Mouse (Mus musculus) heart, adult 11 months (tissue): ENCODE results near the gene Nat8f7.
"Not testable (repeated sequence)": the region's sequence is repeated elsewhere in the genome, so short reads cannot be mapped to it uniquely, and the experiment has no call there.

Experiments
- DNase-seq: peaks from one replicate; pipeline ENCODE4 v3.0.0; 2022

The Nat8f7 gene

DNA sequence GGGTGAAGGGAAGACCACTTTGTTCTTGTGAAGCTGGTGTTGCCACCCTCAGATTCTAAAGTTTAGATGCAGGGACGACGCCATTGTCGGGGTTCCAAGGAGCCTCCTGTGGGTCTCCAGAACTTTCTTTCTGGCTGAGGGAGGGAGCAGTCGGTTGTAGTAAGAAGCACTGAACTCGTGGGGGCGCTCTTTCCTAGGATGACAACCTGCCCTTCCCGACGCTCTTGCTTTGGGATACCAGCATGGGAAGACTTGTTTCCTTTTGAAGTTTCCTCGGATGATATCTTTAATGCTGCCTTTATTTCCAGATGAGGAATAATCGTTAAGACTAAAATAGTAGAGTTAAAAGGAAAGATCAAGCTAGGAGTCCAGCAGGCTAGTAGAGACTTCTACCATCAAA, at the start of gene Nat8f7:
Gene Nat8f7 (minus strand): TSS at position 101 of the 400 bp plus-strand sequence.
- not testable (repeated sequence) for DNase-seq

DNA sequence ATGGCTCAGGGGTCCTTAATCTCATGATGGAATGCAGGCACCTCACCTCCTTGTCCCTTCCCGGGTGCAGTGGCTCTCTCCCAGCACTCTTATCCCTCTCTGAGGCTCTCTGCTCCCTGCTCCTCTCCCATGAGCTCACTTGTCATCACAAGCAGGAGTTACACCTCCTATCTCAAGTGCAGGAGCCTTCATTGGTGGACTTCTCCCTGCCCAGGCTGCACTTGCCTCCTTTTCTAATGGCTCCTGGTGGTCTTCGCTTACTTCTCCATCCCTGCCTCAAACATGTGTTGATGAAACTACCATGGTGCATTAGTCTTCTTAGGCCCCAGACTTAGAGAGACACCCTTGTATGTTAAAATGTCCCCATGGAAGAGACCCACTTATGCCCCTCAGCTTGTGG, 49.7 kb upstream of the Nat8f7 start:
- DNase-seq, result peak; percentile 78

DNA sequence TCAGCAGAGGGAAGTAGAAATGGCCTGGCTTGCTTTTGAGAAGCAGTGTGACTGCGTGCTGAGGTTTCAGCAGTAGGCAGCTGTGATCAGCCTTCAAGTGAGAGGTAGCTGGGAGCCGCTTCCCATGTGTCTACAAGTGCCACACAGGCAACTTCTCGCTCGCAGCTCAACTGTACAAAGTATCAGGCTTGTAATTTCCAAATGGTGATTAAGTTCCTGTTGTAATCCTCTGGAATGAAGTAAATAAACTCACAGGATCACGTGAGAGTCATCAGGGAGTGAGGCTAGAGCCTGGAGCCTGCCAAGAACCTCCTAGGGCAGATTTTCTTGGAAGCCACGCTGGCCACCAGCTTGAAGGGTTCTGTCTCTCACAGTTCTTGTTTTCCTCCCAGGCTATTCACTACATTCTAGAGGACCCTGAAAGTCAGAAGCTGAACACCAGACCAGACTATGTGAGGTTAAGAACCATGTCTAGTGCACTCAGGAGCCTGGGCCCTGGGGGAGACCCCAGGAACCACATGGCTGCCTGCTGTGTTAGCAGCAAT, 42.8 kb upstream of the Nat8f7 start:
- DNase-seq, result peak; percentile 93

DNA sequence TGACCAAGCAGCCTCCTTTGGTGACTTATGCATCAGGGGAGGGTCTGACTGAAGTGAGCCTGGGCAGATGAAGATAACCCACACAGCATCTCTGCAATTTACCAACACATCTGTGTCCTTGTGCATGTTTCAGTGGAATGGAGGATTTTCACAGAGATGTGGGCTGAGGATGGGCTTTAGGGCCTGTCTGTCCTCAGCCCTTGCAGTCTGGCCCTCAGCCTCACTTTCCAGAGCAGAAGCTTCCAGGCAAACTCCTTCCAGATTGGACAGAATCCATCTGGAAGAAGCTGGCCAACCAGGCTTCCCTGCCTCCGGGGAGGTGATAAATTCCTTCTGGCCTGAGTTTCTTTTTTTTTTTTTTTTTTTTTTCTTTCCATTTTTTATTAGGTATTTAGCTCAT, 3.4 kb downstream of the Nat8f7 start:
- not testable (repeated sequence) for DNase-seq

DNA sequence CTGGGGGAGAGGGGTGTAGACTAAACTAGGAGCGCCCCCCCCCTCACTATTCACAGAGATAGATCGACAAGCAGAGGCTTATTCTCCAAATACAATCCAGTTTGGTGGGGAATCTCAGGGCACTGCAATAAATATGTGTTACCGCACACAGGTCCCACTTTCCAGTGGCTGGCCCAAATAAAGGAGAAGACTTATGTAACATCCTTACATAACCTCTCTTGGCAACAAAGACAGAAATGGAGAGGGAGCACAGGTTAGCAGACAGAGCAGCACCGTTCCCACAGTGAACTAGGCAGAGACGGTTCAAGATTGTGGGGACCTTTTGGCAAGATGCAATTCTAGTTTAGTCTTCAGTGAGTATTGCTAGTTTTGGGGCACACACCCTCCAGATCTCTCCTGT, 3.8 kb downstream of the Nat8f7 start:
- peak; percentile 85 for DNase-seq

DNA sequence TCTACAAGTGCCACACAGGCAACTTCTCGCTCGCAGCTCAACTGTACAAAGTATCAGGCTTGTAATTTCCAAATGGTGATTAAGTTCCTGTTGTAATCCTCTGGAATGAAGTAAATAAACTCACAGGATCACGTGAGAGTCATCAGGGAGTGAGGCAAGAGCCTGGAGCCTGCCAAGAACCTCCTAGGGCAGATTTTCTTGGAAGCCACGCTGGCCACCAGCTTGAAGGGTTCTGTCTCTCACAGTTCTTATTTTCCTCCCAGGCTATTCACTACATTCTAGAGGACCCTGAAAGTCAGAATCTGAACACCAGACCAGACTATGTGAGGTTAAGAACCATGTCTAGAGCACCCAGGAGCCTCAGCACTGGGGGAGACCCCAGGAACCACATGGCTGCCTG, 11.1 kb downstream of the Nat8f7 start:
- DNase-seq, result peak; percentile 97
